Mouse (Mus musculus) limb, embryonic 11.5 days (tissue): ENCODE measurements at regions not wholly inside any gene's neighbourhood (a gene's known extent, or its start where the extent isn't known, plus 50 kb on each side); places are given as distances from the start of the nearest gene placed in this dataset.
A peak's percentile ranks its signal among the peaks of the same experiment; 100 is the strongest.

ENCODE experiments used
- ATAC-seq: fragments of 200-750 bp; cut with Nextera tagmentation; 2 replicates; pipeline ENCODE4 v1.8.0; 2017; ENCODE audit warnings: low read depth; ENCODE audit not compliant: insufficient number of reproducible peaks, low FRiP score, low TSS enrichment
- DNase-seq: peaks from one replicate; pipeline ENCODE4 v3.0.0-alpha.2; 2015; ENCODE audit warnings: low spot score
- H3K27ac ChIP-seq: fragments of 300-500 bp; sonication (generic); replicated peaks from 2 replicates; pipeline ENCODE4 v1.5.1; 2014; ENCODE audit warnings: low read depth, mild to moderate bottlenecking, low read length
- H3K27me3 ChIP-seq: fragments of 300-500 bp; sonication (generic); 2 replicates; pipeline ENCODE4 v1.6.1; 2014; ENCODE audit warnings: mild to moderate bottlenecking, low read length, mixed read lengths; ENCODE audit not compliant: control insufficient read depth, insufficient read depth
- H3K36me3 ChIP-seq: fragments of 300-500 bp; sonication (generic); 2 replicates; pipeline ENCODE4 v1.6.1; 2014; ENCODE audit warnings: mild to moderate bottlenecking, low read length, moderate library complexity, mixed read lengths; ENCODE audit not compliant: control insufficient read depth, insufficient read depth
- H3K4me1 ChIP-seq: fragments of 300-500 bp; sonication (generic); 2 replicates; pipeline ENCODE4 v1.6.1; 2014; ENCODE audit warnings: low read length, mixed read lengths; ENCODE audit not compliant: control insufficient read depth, insufficient read depth
- H3K4me2 ChIP-seq: fragments of 300-500 bp; sonication (generic); 2 replicates; pipeline ENCODE4 v1.6.1; 2014; ENCODE audit warnings: low read depth, mild to moderate bottlenecking, moderate library complexity; ENCODE audit not compliant: severe bottlenecking
- H3K4me3 ChIP-seq: fragments of 300-500 bp; sonication (generic); 2 replicates; pipeline ENCODE4 v1.5.1; 2014; ENCODE audit warnings: low read depth, low read length
- H3K9ac ChIP-seq: fragments of 300-500 bp; sonication (generic); 2 replicates; pipeline ENCODE4 v1.6.1; 2014; ENCODE audit warnings: mild to moderate bottlenecking, low read length
- H3K9me3 ChIP-seq: fragments of 300-500 bp; sonication (generic); 2 replicates; pipeline ENCODE4 v1.6.1; 2016; ENCODE audit warnings: low read length; ENCODE audit not compliant: control insufficient read depth
- WGBS: fragments of 180-500 bp; shearing (Covaris S2); extraction: QIAGEN DNeasy Blood & Tissue Kit; methylation state at CpG from one replicate; pipeline ENCODE4 v1.1.7; 2014; 5-methylcytosine and 5-hydroxymethylcytosine counted together

DNA sequence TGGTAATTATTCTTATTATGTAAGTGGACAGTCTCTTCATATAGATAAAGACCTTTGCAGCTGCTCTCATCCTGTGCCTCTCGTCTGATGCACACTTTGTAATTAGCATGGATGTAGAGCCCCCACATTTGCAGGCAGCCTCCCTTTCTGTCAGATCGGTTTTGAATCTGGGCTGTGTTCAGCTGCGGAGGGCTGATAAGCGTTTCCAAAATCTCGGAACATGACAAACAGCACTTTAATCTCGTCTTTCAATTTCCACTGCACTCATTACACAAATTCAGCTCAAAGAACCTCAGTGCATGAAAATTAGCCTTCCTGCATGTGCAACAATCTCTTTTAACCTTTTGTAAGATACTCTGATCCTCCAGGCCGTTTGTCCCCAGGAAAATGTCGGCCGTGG lies 246.7 kb downstream of the Rnd3 start:
- no peaks in the 10 kb centered on the region for H3K27me3 ChIP-seq
- H3K36me3 ChIP-seq: no peaks in the 10 kb centered on the region
- no peak overlapping the region for H3K4me2 ChIP-seq
- ATAC-seq: no peak
- no peak overlapping the region for H3K27ac ChIP-seq
- DNase-seq: no peak
- WGBS: 80% methylated on average over 9 of the region's 9 CpGs
- H3K9me3 ChIP-seq: no peaks in the 10 kb centered on the region
- no peaks in the 10 kb centered on the region for H3K4me1 ChIP-seq
- H3K4me3 ChIP-seq: no peak overlapping the region
- H3K9ac ChIP-seq: no peak overlapping the region

- H3K36me3 ChIP-seq: no peaks in the 10 kb centered on the region
- H3K9me3 ChIP-seq: no peaks in the 10 kb centered on the region
- H3K4me1 ChIP-seq: peaks cover 8% of the 10 kb centered on the region; the same call in 1 of the 2 replicates
- DNase-seq (no peak), ATAC-seq (no peak)
- H3K27me3 ChIP-seq: no peaks in the 10 kb centered on the region
- H3K4me2 ChIP-seq: no peak overlapping the region
- no peak overlapping the region for H3K27ac ChIP-seq
- no peak overlapping the region for H3K9ac ChIP-seq
- 57% methylated on average over 5 of the region's 5 CpGs for WGBS
- H3K4me3 ChIP-seq: no peak overlapping the region
Observed at GRCm38 (mm10) chr2:50888992-50889391, 259.9 kb downstream of the Rnd3 start.

DNA sequence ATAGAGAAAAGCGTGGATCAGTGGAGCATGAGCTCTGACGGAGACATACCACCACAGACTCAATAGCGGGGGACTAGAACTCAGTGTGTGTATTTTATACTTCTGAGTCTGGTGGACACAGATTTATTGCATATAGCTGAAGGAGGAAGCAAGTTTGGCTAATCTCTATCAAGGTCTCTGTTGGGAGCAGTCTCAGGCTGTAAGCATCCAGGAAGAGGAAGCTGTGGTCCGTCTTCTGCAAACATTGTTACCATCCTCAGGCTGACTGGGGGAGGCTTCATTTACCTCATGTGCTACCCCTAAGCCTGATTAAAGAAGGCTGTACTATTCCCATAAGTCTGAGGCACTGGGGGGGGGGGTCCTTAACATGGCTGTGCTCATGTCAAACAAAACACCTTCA lies 261.0 kb downstream of the Rnd3 start:
- no peaks in the 10 kb centered on the region for H3K9me3 ChIP-seq
- H3K36me3 ChIP-seq: no peaks in the 10 kb centered on the region
- H3K4me2 ChIP-seq: no peak overlapping the region
- ATAC-seq (no peak), DNase-seq (no peak)
- H3K27ac ChIP-seq: no peak overlapping the region
- no peaks in the 10 kb centered on the region for H3K27me3 ChIP-seq
- no peak overlapping the region for H3K9ac ChIP-seq
- no peak overlapping the region for H3K4me3 ChIP-seq
- 86% methylated on average over 4 of the region's 4 CpGs for WGBS
- H3K4me1 ChIP-seq: peaks cover 8% of the 10 kb centered on the region; the same call in 1 of the 2 replicates

- no peak overlapping the region for H3K27ac ChIP-seq
- no peaks in the 10 kb centered on the region for H3K9me3 ChIP-seq
- peaks cover 8% of the 10 kb centered on the region; the same call in 1 of the 2 replicates for H3K4me1 ChIP-seq
- H3K27me3 ChIP-seq: no peaks in the 10 kb centered on the region
- H3K36me3 ChIP-seq: no peaks in the 10 kb centered on the region
- H3K9ac ChIP-seq: no peak overlapping the region
- no peak overlapping the region for H3K4me2 ChIP-seq
- 34% methylated on average over 7 of the region's 7 CpGs for WGBS
- DNase-seq: peak; percentile 32
- H3K4me3 ChIP-seq: no peak overlapping the region
- no peak for ATAC-seq
Observed at GRCm38 (mm10) chr2:50885924-50886315, 263.0 kb downstream of the Rnd3 start.

DNA sequence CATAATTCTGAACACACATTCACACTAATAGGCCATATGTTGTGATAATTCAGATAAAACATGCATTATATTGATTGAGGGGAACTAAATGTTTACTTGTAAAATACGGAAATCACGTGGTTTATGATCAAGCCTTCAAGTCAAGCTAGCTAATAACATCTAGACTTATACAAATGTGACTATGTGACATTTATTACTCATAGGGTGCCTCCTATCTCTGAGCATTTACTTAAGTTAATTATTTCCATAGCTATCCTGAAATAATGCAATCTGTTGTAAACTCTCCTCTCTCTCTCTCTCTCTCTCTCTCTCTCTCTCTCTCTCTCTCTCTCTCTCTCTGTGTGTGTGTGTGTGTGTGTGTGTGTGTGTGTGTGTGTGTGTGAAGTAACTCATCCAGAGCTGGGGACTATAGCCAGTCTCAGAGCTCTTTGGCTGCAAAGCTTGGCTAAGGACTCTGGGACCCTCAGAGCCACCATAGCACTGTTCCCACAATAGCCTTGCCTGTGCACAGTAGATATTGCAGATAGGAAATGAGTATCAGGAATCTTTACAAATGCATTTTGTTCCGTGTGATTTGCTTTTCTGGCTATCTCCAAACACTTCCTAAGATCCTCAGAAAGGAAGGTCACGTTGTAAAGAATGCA lies 263.5 kb downstream of the Rnd3 start:
- H3K27me3 ChIP-seq: no peaks in the 10 kb centered on the region
- H3K4me3 ChIP-seq: no peak overlapping the region
- no peaks in the 10 kb centered on the region for H3K36me3 ChIP-seq
- H3K4me2 ChIP-seq: no peak overlapping the region
- WGBS: 77% methylated on average over 4 of the region's 4 CpGs
- ATAC-seq (no peak), DNase-seq (no peak)
- no peak overlapping the region for H3K9ac ChIP-seq
- peaks cover 8% of the 10 kb centered on the region; the same call in 1 of the 2 replicates for H3K4me1 ChIP-seq
- H3K9me3 ChIP-seq: no peaks in the 10 kb centered on the region
- no peak overlapping the region for H3K27ac ChIP-seq

DNA sequence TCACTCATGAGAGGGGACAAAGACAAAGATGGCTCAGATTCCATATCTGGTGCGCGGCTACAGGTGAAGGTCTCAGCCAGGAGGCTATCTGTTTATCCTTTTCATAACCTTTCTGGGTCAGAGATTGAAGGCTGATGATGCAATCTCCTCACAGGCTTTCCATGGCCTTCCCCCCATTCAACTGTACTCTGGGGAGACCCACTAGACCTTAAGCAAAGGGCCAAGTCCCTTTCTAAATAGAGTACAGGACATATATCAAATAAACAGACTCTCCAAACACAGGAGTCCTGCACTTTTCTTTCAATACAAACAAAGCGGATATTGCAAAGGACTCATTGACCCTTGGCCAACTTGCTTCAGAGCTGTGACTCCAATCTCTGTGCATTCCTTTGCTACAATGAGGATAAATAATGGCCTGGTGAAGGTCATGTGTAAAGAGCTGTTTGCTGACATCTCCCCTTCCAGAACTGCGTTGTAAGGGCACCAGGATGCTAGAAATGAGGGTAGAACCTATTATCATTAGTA lies 267.3 kb downstream of the Rnd3 start:
- Histone ChIP-seq H3K4me2 (no peak overlapping the region), H3K27me3 (no peaks in the 10 kb centered on the region), H3K27ac (no peak overlapping the region), H3K9me3 (no peaks in the 10 kb centered on the region), H3K4me3 (no peak overlapping the region), H3K9ac (no peak overlapping the region), H3K36me3 (no peaks in the 10 kb centered on the region), H3K4me1 (no peaks in the 10 kb centered on the region)
- 87% methylated on average over 4 of the region's 4 CpGs for WGBS
- ATAC-seq (no peak), DNase-seq (no peak)

DNA sequence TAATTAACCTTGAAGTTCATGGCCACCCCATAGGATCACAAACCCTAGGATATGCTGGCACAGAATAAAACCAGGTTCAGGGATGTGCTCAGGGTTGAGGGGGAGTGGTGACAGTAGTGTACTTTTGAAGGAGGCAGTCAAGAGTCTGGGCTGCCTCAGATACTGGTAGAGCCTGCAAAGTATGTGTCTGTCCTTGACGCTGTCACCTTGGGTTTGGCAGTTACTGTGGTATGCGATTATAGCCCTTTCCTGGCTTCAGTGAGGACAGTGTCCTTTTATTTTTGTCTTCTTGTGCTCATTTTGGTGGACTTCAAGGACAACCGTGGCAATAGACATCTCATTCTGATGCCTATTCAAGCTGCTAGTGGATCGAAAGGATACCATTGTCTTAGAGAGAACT lies 268.1 kb downstream of the Rnd3 start:
- Histone ChIP-seq H3K9me3 (no peaks in the 10 kb centered on the region), H3K27ac (no peak overlapping the region), H3K36me3 (no peaks in the 10 kb centered on the region), H3K27me3 (no peaks in the 10 kb centered on the region), H3K9ac (no peak overlapping the region), H3K4me3 (no peak overlapping the region), H3K4me2 (no peak overlapping the region), H3K4me1 (no peaks in the 10 kb centered on the region)
- no peak for DNase-seq
- WGBS: 96% methylated on average over 4 of the region's 4 CpGs
- ATAC-seq: no peak

- 84% methylated on average over 17 of the region's 17 CpGs for WGBS
- no peak for DNase-seq
- Histone ChIP-seq H3K9ac (no peak overlapping the region), H3K4me2 (no peak overlapping the region), H3K4me3 (no peak overlapping the region), H3K27ac (no peak overlapping the region), H3K36me3 (no peaks in the 10 kb centered on the region), H3K9me3 (no peaks in the 10 kb centered on the region), H3K27me3 (no peaks in the 10 kb centered on the region), H3K4me1 (no peaks in the 10 kb centered on the region)
- no peak for ATAC-seq
Observed at GRCm38 (mm10) chr2:50877716-50878115, 271.2 kb downstream of the Rnd3 start.

DNA sequence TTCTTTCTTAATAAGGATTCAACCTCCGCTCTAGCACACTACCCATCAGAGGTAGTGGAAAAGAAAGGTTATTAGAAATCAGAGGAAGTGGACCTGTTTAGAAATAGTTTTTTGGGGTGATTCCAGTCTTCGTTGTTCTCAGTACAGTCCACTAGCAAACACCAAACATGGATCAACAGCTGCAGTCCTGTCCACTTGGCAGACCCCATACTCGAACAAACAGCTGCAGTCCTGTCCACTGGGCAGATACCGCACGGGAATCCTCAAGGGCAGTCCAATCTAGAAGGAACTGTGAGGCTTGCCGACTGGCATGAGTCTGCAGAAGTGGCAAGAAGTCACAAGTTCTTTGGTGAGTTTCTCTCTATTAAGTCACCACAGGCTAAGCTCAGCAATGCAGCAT lies 273.8 kb downstream of the Rnd3 start:
- Histone ChIP-seq H3K27me3 (no peaks in the 10 kb centered on the region), H3K4me3 (no peak overlapping the region), H3K27ac (no peak overlapping the region), H3K4me2 (no peak overlapping the region), H3K4me1 (no peaks in the 10 kb centered on the region), H3K36me3 (no peaks in the 10 kb centered on the region), H3K9ac (no peak overlapping the region), H3K9me3 (no peaks in the 10 kb centered on the region)
- 90% methylated on average over 6 of the region's 6 CpGs for WGBS
- no peak for ATAC-seq
- DNase-seq: no peak
